In genomic region chr4:33554606-33555005, GRCm38 (mm10) we compare ENCODE assay signal across 17 mouse cellular contexts.
DNase-seq lines count a peak whose midpoint lies in the region; ATAC-seq and TF ChIP-seq lines count a peak whose summit lies in the region.
"Had no signal": no experiment of that assay in that cellular context is flagged by ENCODE, and none has a peak within 500 bp of the region (broad histone marks: within the 10 kb centered on the region; RNA-seq: fewer than 3 reads in every experiment).

No protein-coding gene starts in this region.

- H3K27ac ChIP-seq in layer of hippocampus, adult 2 months = 0 out of 2 replicates have a peak overlapping the region, but pooled peaks have one; percentile 53
- H3K27ac ChIP-seq: heart, embryonic 10.5 days; hindbrain, embryonic 14.5 days; intestine, embryonic 15.5 days; neural tube, embryonic 12.5 days had no signal

- H3K4me3 ChIP-seq in layer of hippocampus, adult 2 months = no peak overlapping the region
- H3K4me3 ChIP-seq: erythroblast, embryonic 14.5 days; intestine, embryonic 15.5 days; neural tube, embryonic 12.5 days had no signal

- ATAC-seq in cerebellum, adult (ENCODE audit: insufficient number of reproducible peaks, low FRiP score, low TSS enrichment) = peak; percentile 41; the same call in 1 of the 2 replicates
- ATAC-seq: forebrain, embryonic 14.5 days; intestine, embryonic 15.5 days had no signal

- TF ChIP-seq CTCF in layer of hippocampus, adult 2 months (conservative IDR thresholded peaks at IDR 0.05) = no peak

- no peak for DNase-seq in cerebellum, adult 11 months
- no peak for DNase-seq in layer of hippocampus, adult 2 months (ENCODE audit: low spot score in 2 of 2)
- no peak for DNase-seq in layer of hippocampus, postnatal 25 days (ENCODE audit: extremely low spot score in 1 of 2, low spot score in 1 of 2)
- peak; percentile 79 for DNase-seq in brain, adult 2 months (ENCODE audit: low read depth, low spot score)
- DNase-seq in cerebellum, postnatal 10 days = peak; percentile 35 to 49
- DNase-seq in gastrocnemius, postnatal 36 days = no peak
- DNase-seq in frontal cortex, postnatal 25 days (ENCODE audit: low spot score in 2 of 2) = no peak
- DNase-seq: adrenal gland, adult 2 months; gastrocnemius, postnatal 25 days; lung, adult 18-20 months had no signal

- intact Hi-C loops in gastrocnemius, postnatal 36 days (cut with DNase I) = loop anchor here (10.0 kb wide), 1 partner anchor 150 kb away; no protein-coding TSS in a partner anchor

Comparison
In these comparisons a context has a peak if more than half of its experiments do, and no peak if none do; other contexts are left out.
1. DNase-seq: peak in brain, adult 2 months (single experiment) and cerebellum, postnatal 10 days (2 of 2); none in cerebellum, adult 11 months (single experiment), layer of hippocampus, adult 2 months (0 of 2), layer of hippocampus, postnatal 25 days (0 of 2), gastrocnemius, postnatal 36 days (0 of 2) and frontal cortex, postnatal 25 days (0 of 2).